Mouse (Mus musculus) liver (tissue): Measurements from ENCODE around the gene Mrnip.
"Not testable (repeated sequence)": the region's sequence is repeated elsewhere in the genome, so short reads cannot be mapped to it uniquely, and the experiment has no call there.

ENCODE experiments used
- DNase-seq: peaks from one replicate; pipeline ENCODE4 v3.0.0-alpha.2; 2020; ENCODE audit warnings: mixed read lengths

Mrnip gene

GRCm38 (mm10) chr11:50174111-50174729 lies at the start of gene Mrnip:
Mrnip (plus strand) TSS chr11:50174444.
- not testable (repeated sequence) for DNase-seq

- DNase-seq = peak; percentile 54
Observed at GRCm38 (mm10) chr11:50127781-50128180, 46.5 kb upstream of the Mrnip start.

GRCm38 (mm10) chr11:50130811-50131766 lies 43.2 kb upstream of the Mrnip start, which contains the start of gene Tbc1d9b:
Tbc1d9b (plus strand) TSS chr11:50131396.
- DNase-seq = peak; percentile 93

GRCm38 (mm10) chr11:50131801-50132201 lies 42.4 kb upstream of the Mrnip start:
- peak; percentile 26 for DNase-seq

- no peak for DNase-seq
Observed at GRCm38 (mm10) chr11:50132265-50132664, 42.0 kb upstream of the Mrnip start.

- no peak for DNase-seq
Observed at GRCm38 (mm10) chr11:50134136-50134859, 39.9 kb upstream of the Mrnip start.

GRCm38 (mm10) chr11:50138206-50138822 lies 35.9 kb upstream of the Mrnip start:
- DNase-seq = no peak

- DNase-seq = no peak
Observed at GRCm38 (mm10) chr11:50139571-50139970, 34.7 kb upstream of the Mrnip start.

GRCm38 (mm10) chr11:50145529-50145928 lies 28.7 kb upstream of the Mrnip start:
- DNase-seq = no peak

GRCm38 (mm10) chr11:50146121-50146520 lies 28.1 kb upstream of the Mrnip start:
- no peak for DNase-seq

GRCm38 (mm10) chr11:50147267-50147957 lies 26.8 kb upstream of the Mrnip start:
- no peak for DNase-seq

GRCm38 (mm10) chr11:50147958-50148476 lies 26.2 kb upstream of the Mrnip start:
- no peak for DNase-seq

- DNase-seq = no peak
Observed at GRCm38 (mm10) chr11:50149200-50149599, 25.0 kb upstream of the Mrnip start.

- DNase-seq = no peak
Observed at GRCm38 (mm10) chr11:50149603-50150150, 24.6 kb upstream of the Mrnip start.

- no peak for DNase-seq
Observed at GRCm38 (mm10) chr11:50151374-50151773, 22.9 kb upstream of the Mrnip start.

GRCm38 (mm10) chr11:50154166-50154565 lies 20.1 kb upstream of the Mrnip start:
- DNase-seq = no peak

- DNase-seq = no peak
Observed at GRCm38 (mm10) chr11:50154777-50155520, 19.3 kb upstream of the Mrnip start.

- DNase-seq = no peak
Observed at GRCm38 (mm10) chr11:50155785-50156184, 18.5 kb upstream of the Mrnip start.

GRCm38 (mm10) chr11:50156725-50157258 lies 17.5 kb upstream of the Mrnip start:
- DNase-seq = no peak

- no peak for DNase-seq
Observed at GRCm38 (mm10) chr11:50158346-50158745, 15.9 kb upstream of the Mrnip start.
